Mouse (Mus musculus) CH12.LX (cell line): ENCODE measurements around the gene Atp5h.

Experiments used
- CTCF ChIP-seq, 2 experiments: IDR thresholded peaks in 1 of 2; conservative IDR thresholded peaks in 1 of 2; 2 replicates each; pipeline ENCODE4 v1.5.1; 2011 to 2012; ENCODE audit warnings: low read depth in 2 of 2, low read length in 2 of 2, improper control_type of control experiment in 1 of 2, inconsistent platforms in 1 of 2, mild to moderate bottlenecking in 1 of 2, moderate library complexity in 1 of 2
- E2F4 ChIP-seq: IDR thresholded peaks from 2 replicates; pipeline ENCODE4 v1.6.1; 2011; ENCODE audit warnings: low read depth, low read length, improper control_type of control experiment; ENCODE audit not compliant: insufficient replicate concordance
- MAX ChIP-seq: IDR thresholded peaks from 2 replicates; pipeline ENCODE4 v1.6.1; 2011; ENCODE audit warnings: low read length, improper control_type of control experiment
- POLR2A ChIP-seq: IDR thresholded peaks from 2 replicates; pipeline ENCODE4 v1.6.1; 2011; ENCODE audit warnings: low read depth, mild to moderate bottlenecking, improper control_type of control experiment, low read length
- TCF12 ChIP-seq: IDR thresholded peaks from 2 replicates; pipeline ENCODE4 v1.6.1; 2014; ENCODE audit warnings: low read depth, mild to moderate bottlenecking, inconsistent platforms, low read length, improper control_type of control experiment
- UBTF ChIP-seq: IDR thresholded peaks from 2 replicates; pipeline ENCODE4 v1.6.1; 2012; ENCODE audit warnings: low read depth, mild to moderate bottlenecking, inconsistent platforms, low read length, improper control_type of control experiment, moderate library complexity
- USF1 ChIP-seq: IDR thresholded peaks from 2 replicates; pipeline ENCODE4 v1.6.1; 2014; ENCODE audit warnings: low read depth, mild to moderate bottlenecking, inconsistent platforms, low read length, improper control_type of control experiment

GRCm38 (mm10) chr11:115456182-115456581 is 36.4 kb upstream of the Atp5h start:
- no peak for TF ChIP-seq CTCF (conservative IDR thresholded peaks at IDR 0.05 in 1 of 2, IDR thresholded peaks at IDR 0.05 in 1 of 2; ENCODE audit: low read depth in 2 of 2, low read length in 2 of 2)
- TF ChIP-seq UBTF: no peak
- no peak for TF ChIP-seq POLR2A
- TF ChIP-seq USF1: no peak
- TF ChIP-seq E2F4: no peak
- no peak for TF ChIP-seq MAX
- no peak for TF ChIP-seq TCF12
